Mouse (Mus musculus) heart, postnatal 10 days (tissue): ENCODE measurements at regions not wholly inside any gene's neighbourhood (a gene's known extent, or its start where the extent isn't known, plus 50 kb on each side); places are given as distances from the start of the nearest gene placed in this dataset.
"Not testable (repeated sequence)": the region's sequence is repeated elsewhere in the genome, so short reads cannot be mapped to it uniquely, and the experiment has no call there.

Experiments used
- DNase-seq, 2 experiments: peaks; one replicate each; pipeline ENCODE4 v3.0.0; 2021
- intact Hi-C: fragments of 180-260 bp; cut with DNase I; formaldehyde crosslinking; loops from one replicate; pipeline ENCODE4 v1.15.1; 2025

GRCm38 (mm10) chr10:99320797-99321196, 57.8 kb downstream of the Dusp6 start:
- intact Hi-C loops, result no loop called here
- DNase-seq, result no peak

DNA sequence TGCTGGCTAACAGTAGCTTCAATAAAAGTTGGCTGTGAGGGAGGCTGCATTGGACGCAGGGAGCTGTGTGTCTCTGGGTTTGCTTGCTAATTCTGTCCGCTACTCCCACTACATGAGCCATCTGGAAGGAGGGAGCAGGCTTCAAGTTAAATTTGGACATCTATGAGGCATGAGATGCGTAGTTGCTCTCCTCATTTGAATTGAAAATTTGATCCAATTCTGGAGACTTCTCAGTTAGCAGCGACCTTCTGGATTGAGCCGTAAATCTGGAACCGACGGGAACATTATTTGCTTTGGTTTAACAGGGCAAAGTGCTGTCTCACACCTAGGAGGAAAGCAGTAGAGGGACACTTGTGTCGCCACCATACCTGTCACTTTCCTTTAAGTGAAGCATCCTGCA, 60.3 kb downstream of the Dusp6 start:
- intact Hi-C loops, result no loop called here
- no peak for DNase-seq

GRCm38 (mm10) chr10:99327501-99327900, 64.5 kb downstream of the Dusp6 start:
- intact Hi-C loops, result loop anchor here (5.0 kb wide), 1 partner anchor 160 kb away; no protein-coding TSS in a partner anchor
- DNase-seq, result peak; percentile 33 to 49

DNA sequence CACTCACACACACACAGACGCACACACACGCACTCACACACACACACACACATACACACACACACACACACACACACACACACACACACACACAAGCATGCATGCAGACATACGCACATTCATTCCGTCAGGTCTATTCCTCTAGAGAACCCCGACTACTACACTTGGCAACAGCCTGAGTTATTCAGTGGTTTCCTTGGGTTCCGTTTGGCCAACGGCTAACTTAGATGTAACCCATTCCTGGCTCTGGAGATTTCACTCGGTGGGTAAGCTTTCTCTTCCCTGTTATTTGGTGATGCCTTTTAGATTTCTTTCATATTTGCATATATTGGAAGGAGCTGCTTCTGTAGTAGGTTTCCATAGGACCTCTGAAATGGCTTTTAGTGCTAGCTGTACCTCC, 65.5 kb downstream of the Dusp6 start:
- intact Hi-C loops, result loop anchor here (5.0 kb wide), 1 partner anchor 161 kb away; no protein-coding TSS in a partner anchor
- DNase-seq, result no peak

GRCm38 (mm10) chr10:99329469-99329868, 66.4 kb downstream of the Dusp6 start:
- DNase-seq, result no peak
- intact Hi-C loops, result loop anchor here (5.0 kb wide), 1 partner anchor 162 kb away; no protein-coding TSS in a partner anchor

DNA sequence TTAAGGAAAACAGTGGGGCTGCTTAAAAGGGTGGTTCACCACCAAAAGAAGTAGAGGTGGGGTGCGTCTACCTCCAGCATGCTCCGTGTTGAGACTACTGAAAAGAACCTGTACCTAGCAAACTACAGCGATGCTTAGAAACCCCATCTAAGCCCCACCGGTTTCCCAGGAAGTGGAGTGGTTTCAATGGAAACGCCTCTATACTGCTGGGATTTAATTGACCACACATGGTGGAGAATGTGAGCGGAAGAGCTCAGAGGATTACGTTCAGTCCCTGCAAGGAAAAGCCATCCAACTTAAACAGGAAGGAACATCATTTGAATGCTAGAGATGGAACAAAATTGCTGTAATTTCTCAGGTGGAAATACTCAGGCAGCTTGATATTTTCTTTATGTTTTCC, 67.5 kb downstream of the Dusp6 start:
- DNase-seq, result no peak
- intact Hi-C loops, result loop anchor here (5.0 kb wide), 3 partner anchors 43 to 247 kb away; no protein-coding TSS in a partner anchor

DNA sequence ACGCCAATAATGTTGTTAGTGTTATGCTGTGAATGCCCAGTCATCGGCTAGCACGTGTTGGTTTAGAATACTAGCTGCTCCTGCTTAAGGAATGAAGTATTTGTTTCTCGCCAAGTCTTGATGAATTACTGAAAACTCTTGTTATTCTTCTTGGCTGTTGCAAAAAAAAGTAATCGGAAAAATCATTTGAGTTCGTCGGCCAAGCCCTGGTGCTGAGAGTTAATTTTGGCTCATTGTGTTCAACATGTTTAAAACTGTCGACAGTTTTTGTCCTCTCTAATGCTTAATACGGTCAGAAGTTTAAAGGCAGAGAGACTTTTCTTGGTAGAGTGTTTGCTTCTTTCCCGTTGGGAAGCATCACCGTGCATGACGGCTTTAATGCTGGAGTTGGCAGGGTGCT, 68.8 kb downstream of the Dusp6 start:
- intact Hi-C loops, result loop anchor here (2.0 to 5.0 kb wide), 4 partner anchors 45 to 245 kb away; no protein-coding TSS in a partner anchor
- DNase-seq, result peak; percentile 49 to 54

GRCm38 (mm10) chr10:99333831-99334230, 70.8 kb downstream of the Dusp6 start:
- no peak for DNase-seq
- intact Hi-C loops, result loop anchor here (2.0 to 5.0 kb wide), 4 partner anchors 47 to 243 kb away; no protein-coding TSS in a partner anchor

DNA sequence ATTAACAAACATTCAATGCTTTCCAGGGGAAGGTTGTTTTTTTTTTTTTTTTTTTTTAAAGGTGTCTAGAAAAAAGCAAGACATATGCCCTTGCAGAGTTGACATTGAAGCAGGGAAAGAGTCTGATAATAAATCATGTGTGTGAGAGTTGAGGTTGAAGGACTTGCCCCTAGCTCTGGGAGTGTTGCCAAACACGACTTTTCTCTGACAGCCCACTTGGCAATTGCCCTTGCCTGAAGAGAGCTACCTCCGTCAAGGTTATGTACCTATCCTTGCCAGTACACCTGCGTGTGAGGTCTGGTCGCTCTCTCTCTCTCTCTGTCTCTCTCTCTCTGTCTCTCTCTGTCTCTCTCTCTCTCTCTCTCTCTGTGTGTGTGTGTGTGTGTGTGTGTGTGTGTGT, 73.1 kb downstream of the Dusp6 start:
- intact Hi-C loops, result loop anchor here (2.0 kb wide), 1 partner anchor 15 kb away; no protein-coding TSS in a partner anchor
- peak; percentile 40 to 44 for DNase-seq

GRCm38 (mm10) chr10:99338790-99339189, 75.8 kb downstream of the Dusp6 start:
- intact Hi-C loops, result not testable (repeated sequence)

GRCm38 (mm10) chr10:99339291-99339912, 76.4 kb downstream of the Dusp6 start:
- peak; percentile 61 to 67 for DNase-seq
- intact Hi-C loops, result not testable (repeated sequence)

More at GRCm38 (mm10) chr10:99338790-99339189, 75.8 kb downstream of the Dusp6 start:
- not testable (repeated sequence) for DNase-seq

- intact Hi-C loops, DNase-seq: not testable (repeated sequence)
Observed at GRCm38 (mm10) chr10:99340057-99340456, 77.0 kb downstream of the Dusp6 start.

DNA sequence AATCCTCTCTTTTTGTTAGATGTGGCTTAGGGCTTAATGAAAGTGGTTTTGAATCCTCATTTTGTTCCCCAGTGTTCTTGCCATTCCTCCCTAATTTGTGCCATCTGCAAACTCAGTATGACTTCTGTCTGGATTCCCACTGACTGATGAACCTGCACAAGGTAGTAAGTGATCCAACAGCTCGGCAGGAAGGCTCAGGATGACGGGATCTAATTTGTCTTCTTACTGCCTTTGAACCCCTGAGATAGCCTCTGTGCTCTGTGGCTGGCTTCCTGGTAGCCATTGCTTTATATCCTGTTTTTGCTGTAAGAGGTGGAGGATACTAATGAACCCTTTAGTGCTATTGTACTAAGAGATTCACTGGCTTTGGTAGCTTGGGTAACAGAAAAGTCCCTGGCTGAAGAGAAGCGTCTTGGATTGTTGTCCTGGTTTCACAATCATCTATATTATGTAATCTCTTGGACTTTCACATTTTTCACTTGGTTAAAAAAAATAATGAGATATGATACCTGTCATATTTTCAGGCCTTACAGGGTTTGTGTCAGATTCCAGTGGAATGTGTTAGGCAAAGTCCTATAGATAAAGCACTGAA, 86.2 kb downstream of the Dusp6 start:
- intact Hi-C loops, result no loop called here
- no peak for DNase-seq

DNA sequence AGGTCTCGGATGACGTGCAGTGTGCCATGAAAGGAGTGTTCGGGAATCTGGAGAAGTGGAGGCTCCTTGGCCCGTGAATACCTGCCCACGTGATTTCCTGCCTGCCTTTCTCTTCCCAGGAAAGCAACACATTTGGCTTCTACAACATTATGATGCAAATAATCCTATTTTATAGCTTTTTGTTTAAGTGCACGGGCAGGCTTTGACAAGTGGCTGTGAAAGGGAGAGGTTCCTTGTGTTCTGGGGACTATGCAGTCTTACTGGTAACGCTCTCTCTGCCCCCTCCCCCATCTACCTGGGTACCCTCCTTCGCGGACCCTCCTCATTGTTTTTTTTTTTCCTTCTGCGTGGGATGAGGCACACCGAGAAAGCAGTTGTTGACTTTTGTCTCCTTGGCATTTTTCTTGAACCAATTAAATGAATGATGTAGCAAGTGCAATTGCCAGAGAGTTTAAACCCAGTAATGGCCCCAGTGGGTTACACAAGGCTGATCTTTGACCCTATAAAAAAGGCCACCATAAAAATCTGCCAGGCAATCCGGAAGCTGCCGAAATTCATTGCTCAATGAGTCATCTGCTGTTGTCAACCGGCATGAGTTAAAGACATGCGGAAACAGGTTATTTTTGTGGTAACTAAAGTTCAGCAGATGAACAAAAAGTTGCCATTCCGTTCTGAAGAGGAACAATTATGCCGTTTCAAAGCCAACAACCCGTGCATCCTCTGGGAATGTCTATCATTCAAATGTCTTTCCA, 90.7 kb downstream of the Dusp6 start:
- no peak for DNase-seq
- intact Hi-C loops, result no loop called here

DNA sequence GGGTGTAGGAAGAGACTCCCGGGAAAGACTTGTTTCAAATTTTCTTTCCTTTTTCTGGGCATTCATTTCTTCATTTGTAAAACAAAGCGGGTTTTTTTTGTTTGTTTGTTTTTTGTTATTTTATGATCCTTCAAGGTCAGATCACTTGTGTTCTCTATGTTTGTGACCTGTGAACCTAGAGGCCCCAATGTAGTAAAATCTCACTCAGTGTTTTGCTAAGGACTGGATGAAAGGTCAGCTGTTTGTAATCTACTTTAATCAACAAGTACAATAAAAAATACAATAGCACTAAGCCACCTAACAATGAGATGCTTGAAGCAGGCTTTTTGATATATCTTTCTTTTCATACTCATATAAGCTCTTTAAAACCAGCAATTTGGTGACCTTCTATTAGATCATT, 91.3 kb downstream of the Dusp6 start:
- intact Hi-C loops, result no loop called here
- DNase-seq, result no peak

- DNase-seq, result no peak
- intact Hi-C loops, result no loop called here
Observed at GRCm38 (mm10) chr10:99355303-99355702, 92.3 kb downstream of the Dusp6 start.

- intact Hi-C loops, result no loop called here
Observed at GRCm38 (mm10) chr10:99356221-99356620, 93.2 kb downstream of the Dusp6 start.

DNA sequence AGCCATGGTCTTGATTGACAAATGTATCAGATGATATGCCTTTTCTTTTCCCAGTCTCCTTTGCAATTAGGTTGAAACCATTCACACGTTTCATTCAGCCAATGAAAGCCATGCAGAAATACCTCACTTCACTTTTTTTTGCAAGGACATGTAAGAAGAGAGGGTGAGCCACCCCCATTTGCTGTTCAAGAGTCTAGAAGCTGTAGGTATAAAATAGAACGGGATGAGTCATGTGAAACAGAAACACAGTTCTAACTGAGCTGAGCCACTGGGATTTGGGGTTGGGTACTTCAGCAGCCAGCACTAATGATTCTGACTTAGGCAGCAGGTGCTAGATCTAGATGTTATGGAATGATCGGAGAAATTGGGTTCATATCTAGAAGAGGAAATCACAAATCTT, 93.9 kb downstream of the Dusp6 start:
- intact Hi-C loops, result no loop called here
- no peak for DNase-seq

More at GRCm38 (mm10) chr10:99356221-99356620, 93.2 kb downstream of the Dusp6 start:
- no peak for DNase-seq

- DNase-seq, result no peak
- intact Hi-C loops, result no loop called here
Observed at GRCm38 (mm10) chr10:99357347-99357746, 94.3 kb downstream of the Dusp6 start.

GRCm38 (mm10) chr10:99358256-99358655, 95.2 kb downstream of the Dusp6 start:
- DNase-seq, result no peak
- intact Hi-C loops, result no loop called here

GRCm38 (mm10) chr10:99359439-99359866, 96.4 kb downstream of the Dusp6 start:
- intact Hi-C loops, result no loop called here

More at GRCm38 (mm10) chr10:99359439-99359866, 96.4 kb downstream of the Dusp6 start:
- DNase-seq, result no peak
